Mouse (Mus musculus) c-Kit-positive CD71-positive TER-119-negative erythroid progenitor cells, embryonic 14.5 days (primary cell): Measurements from ENCODE around the gene Slc25a39.
A peak's percentile ranks its signal among the peaks of the same experiment; 100 is the strongest.
"Not testable (repeated sequence)": the region's sequence is repeated elsewhere in the genome, so short reads cannot be mapped to it uniquely, and the experiment has no call there.

Experiments
- DNase-seq: peaks from one replicate; pipeline ENCODE4 v3.0.0-alpha.2; 2013; ENCODE audit warnings: low read depth

Gene Slc25a39

GRCm38 (mm10) chr11:102371926-102372685 is 35.6 kb downstream of the Slc25a39 start:
- DNase-seq = no peak

- no peak for DNase-seq
These were observed 37.5 kb downstream of the Slc25a39 start for GRCm38 (mm10) chr11:102370285-102370684.

- no peak for DNase-seq
These were observed 38.5 kb downstream of the Slc25a39 start for GRCm38 (mm10) chr11:102369263-102369662.

GRCm38 (mm10) chr11:102368347-102368746 is 39.4 kb downstream of the Slc25a39 start:
- no peak for DNase-seq

GRCm38 (mm10) chr11:102367504-102368280 is 40.1 kb downstream of the Slc25a39 start:
- DNase-seq = no peak

GRCm38 (mm10) chr11:102366103-102366502 is 41.6 kb downstream of the Slc25a39 start, which contains the start of gene Slc4a1:
Gene Slc4a1, minus strand, starts transcription at chr11:102366203.
- not testable (repeated sequence) for DNase-seq

GRCm38 (mm10) chr11:102365699-102366098 is 42.0 kb downstream of the Slc25a39 start:
- DNase-seq = no peak

- peak; percentile 62 for DNase-seq
These were observed 43.0 kb downstream of the Slc25a39 start for GRCm38 (mm10) chr11:102364570-102365371.

GRCm38 (mm10) chr11:102363623-102364022 is 44.1 kb downstream of the Slc25a39 start:
- peak; percentile 92 for DNase-seq

- DNase-seq = no peak
These were observed 45.8 kb downstream of the Slc25a39 start for GRCm38 (mm10) chr11:102361776-102362495.

- DNase-seq = no peak
These were observed 49.4 kb downstream of the Slc25a39 start for GRCm38 (mm10) chr11:102358365-102358764.

GRCm38 (mm10) chr11:102356636-102357350 is 51.0 kb downstream of the Slc25a39 start:
- no peak for DNase-seq

GRCm38 (mm10) chr11:102356190-102356589 is 51.6 kb downstream of the Slc25a39 start:
- DNase-seq = no peak

- DNase-seq = no peak
These were observed 52.2 kb downstream of the Slc25a39 start for GRCm38 (mm10) chr11:102355501-102355900.

- no peak for DNase-seq
These were observed 54.7 kb downstream of the Slc25a39 start for GRCm38 (mm10) chr11:102353021-102353431.
